Mouse (Mus musculus) forebrain, embryonic 11.5 days (tissue): ENCODE data around the gene Mcmbp. TPM values are rescaled to one million over a fixed set of nuclear protein-coding genes. Genes with fewer than 3 reads are reported as not detected.

Source experiments
- ATAC-seq: fragments of 200-750 bp; cut with Nextera tagmentation; replicated peaks from 2 replicates; pipeline ENCODE4 v1.8.0; 2017; ENCODE audit warnings: moderate TSS enrichment; ENCODE audit not compliant: low FRiP score
- DNase-seq: peaks from one replicate; pipeline ENCODE4 v3.0.0-alpha.2; 2017; ENCODE audit warnings: low spot score
- H3K27ac ChIP-seq: fragments of 300-500 bp; sonication (generic); 2 replicates; pipeline ENCODE4 v1.5.1; 2014; ENCODE audit warnings: low read depth, low read length
- H3K27me3 ChIP-seq: fragments of 300-500 bp; sonication (generic); 2 replicates; pipeline ENCODE4 v1.6.1; 2014; ENCODE audit warnings: mild to moderate bottlenecking, low read length, mixed read lengths; ENCODE audit not compliant: control insufficient read depth, insufficient read depth
- H3K36me3 ChIP-seq: fragments of 300-500 bp; sonication (generic); 2 replicates; pipeline ENCODE4 v1.6.1; 2014; ENCODE audit warnings: mild to moderate bottlenecking, low read length, moderate library complexity, mixed read lengths; ENCODE audit not compliant: control insufficient read depth, insufficient read depth
- H3K4me1 ChIP-seq: fragments of 300-500 bp; sonication (generic); replicated peaks from 2 replicates; pipeline ENCODE4 v1.6.1; 2014; ENCODE audit warnings: low read length, mixed read lengths; ENCODE audit not compliant: control insufficient read depth, insufficient read depth
- H3K4me2 ChIP-seq: fragments of 300-500 bp; sonication (generic); 2 replicates; pipeline ENCODE4 v1.6.1; 2014; ENCODE audit warnings: low read depth, mild to moderate bottlenecking, low read length, moderate library complexity, mixed read lengths; ENCODE audit not compliant: severe bottlenecking
- H3K4me3 ChIP-seq: fragments of 300-500 bp; sonication (generic); 2 replicates; pipeline ENCODE4 v1.5.1; 2014; ENCODE audit warnings: low read depth, low read length
- H3K9ac ChIP-seq: fragments of 300-500 bp; sonication (generic); 2 replicates; pipeline ENCODE4 v1.6.1; 2014; ENCODE audit warnings: low read length
- H3K9me3 ChIP-seq: fragments of 300-500 bp; sonication (generic); 2 replicates; pipeline ENCODE4 v1.6.1; 2016; ENCODE audit warnings: low read length, mixed read lengths; ENCODE audit not compliant: control insufficient read depth
- WGBS: fragments of 180-500 bp; shearing (Covaris S2); extraction: QIAGEN DNeasy Blood & Tissue Kit; methylation state at CpG from one replicate; pipeline ENCODE4 v1.1.7; 2014; 5-methylcytosine and 5-hydroxymethylcytosine counted together
- polyA plus RNA-seq: library from polyadenylated mRNA; unstranded; fragments of >200 nt; fragmentation: Nextera tagmentation; extraction: Ambion mirVana; gene quantifications from 2 replicates; pipeline ENCODE4 v1.2.1, GENCODE M21; 2014

The Mcmbp gene
- polyA plus RNA-seq, 1 experiment from 2014 or later, result 90.8 TPM

DNA sequence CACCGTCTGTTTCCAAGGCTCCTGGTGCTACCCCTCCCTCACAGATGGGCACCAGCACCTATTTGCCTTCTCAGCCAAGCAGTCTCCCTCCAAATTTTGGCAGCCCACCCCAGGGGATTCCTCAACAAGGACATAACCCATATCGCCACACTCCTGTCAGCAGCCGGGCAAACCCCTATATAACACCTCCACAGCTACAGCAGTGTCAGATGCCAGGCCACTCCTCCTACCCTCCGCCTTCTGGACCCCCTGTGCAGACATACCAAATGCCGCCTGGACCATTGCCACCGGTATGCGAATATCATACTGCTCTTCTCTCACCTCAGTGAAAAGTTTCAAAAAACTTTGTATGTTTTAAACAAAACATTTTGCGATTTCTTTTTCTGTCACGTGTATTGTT, 10.0 kb upstream of the Mcmbp start:
- peaks cover 11% of the 10 kb centered on the region for H3K36me3 ChIP-seq
- H3K27ac ChIP-seq, result no peak overlapping the region
- no peaks in the 10 kb centered on the region for H3K9me3 ChIP-seq
- no peaks in the 10 kb centered on the region for H3K27me3 ChIP-seq
- H3K4me2 ChIP-seq, result no peak overlapping the region
- WGBS, result 91% methylated on average over 9 of the region's 9 CpGs
- H3K4me1 ChIP-seq, result peaks cover 3% of the 10 kb centered on the region; the same call in 1 of the 2 replicates
- no peak overlapping the region for H3K4me3 ChIP-seq
- H3K9ac ChIP-seq, result no peak overlapping the region
- no peak for ATAC-seq
- no peak for DNase-seq

DNA sequence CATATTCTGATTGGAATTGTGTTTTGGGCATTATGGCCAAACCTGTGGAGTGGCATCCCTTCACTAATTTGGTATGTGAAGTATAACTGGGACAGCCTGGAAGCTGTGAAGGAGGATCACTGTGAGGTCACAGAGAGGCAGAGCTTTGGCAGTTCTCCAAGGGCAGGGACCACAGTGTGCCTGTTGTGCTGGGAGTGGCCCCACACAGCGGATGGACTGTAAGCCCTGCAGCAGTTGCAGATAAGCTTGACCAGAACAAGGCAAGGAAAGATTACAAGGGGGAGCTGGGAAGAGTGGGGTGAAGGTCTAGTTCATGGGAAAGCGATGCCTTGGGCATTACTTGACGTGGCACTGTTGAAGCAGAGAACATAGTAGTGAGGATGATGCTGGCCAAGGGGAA, 8.5 kb upstream of the Mcmbp start:
- Histone ChIP-seq H3K4me2 (no peak overlapping the region), H3K27me3 (no peaks in the 10 kb centered on the region), H3K36me3 (peaks cover 4% of the 10 kb centered on the region; the same call in 1 of the 2 replicates), H3K9ac (no peak overlapping the region), H3K27ac (no peak overlapping the region), H3K4me1 (peaks cover 3% of the 10 kb centered on the region; the same call in 1 of the 2 replicates), H3K4me3 (no peak overlapping the region), H3K9me3 (no peaks in the 10 kb centered on the region)
- ATAC-seq (no peak), DNase-seq (no peak)
- 82% methylated on average over 3 of the region's 3 CpGs for WGBS

DNA sequence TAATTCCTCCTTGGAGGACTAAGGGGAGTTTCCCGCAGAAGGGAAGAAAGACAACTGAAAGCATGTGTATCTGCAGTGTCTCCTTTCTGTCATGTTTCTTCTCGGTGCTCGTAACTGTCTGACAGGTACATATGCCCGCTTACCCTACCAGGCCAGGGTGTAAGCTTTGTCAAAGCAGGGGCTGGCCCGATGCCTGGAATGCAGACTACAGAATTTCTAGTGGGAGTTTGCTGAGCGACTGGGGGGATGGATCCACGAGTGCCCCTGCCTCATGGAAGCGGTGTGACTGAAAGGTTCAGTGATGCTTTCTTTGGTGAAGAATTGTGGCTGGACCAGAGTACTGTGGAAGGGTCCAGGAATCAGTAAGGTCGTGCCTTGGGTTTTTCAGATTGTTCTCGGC, 5.9 kb upstream of the Mcmbp start:
- no peak for DNase-seq
- H3K36me3 ChIP-seq, result peaks cover 2% of the 10 kb centered on the region; the same call in 1 of the 2 replicates
- H3K4me2 ChIP-seq, result peak overlapping the region; percentile 66; the same call in 1 of the 2 replicates
- H3K27me3 ChIP-seq, result no peaks in the 10 kb centered on the region
- no peak overlapping the region for H3K4me3 ChIP-seq
- no peak overlapping the region for H3K9ac ChIP-seq
- ATAC-seq, result no peak
- 95% methylated on average over 10 of the region's 10 CpGs for WGBS
- H3K9me3 ChIP-seq, result no peaks in the 10 kb centered on the region
- H3K27ac ChIP-seq, result no peak overlapping the region
- peaks cover 3% of the 10 kb centered on the region; the same call in 1 of the 2 replicates for H3K4me1 ChIP-seq

- Histone ChIP-seq H3K4me3 (peak within 1 kb of the TSS; percentile 67), H3K4me1 (peaks cover 3% of the 10 kb centered on the region; the same call in 1 of the 2 replicates), H3K9me3 (no peaks in the 10 kb centered on the region), H3K4me2 (peak within 1 kb of the TSS; percentile 66), H3K36me3 (no peaks in the 10 kb centered on the region), H3K27me3 (no peaks in the 10 kb centered on the region), H3K9ac (peak within 1 kb of the TSS; percentile 83), H3K27ac (no peak within 1 kb of the TSS)
- whole genome bisulfite sequencing, result under 1% methylated on average over 50 of the region's 55 CpGs
- DNase-seq (peak; percentile 97), ATAC-seq (peak; percentile 87)
Measured at GRCm38 (mm10) chr7:128744684-128745485, 4.6 kb upstream of the Mcmbp start, which contains the start of gene Sec23ip. Gene Sec23ip, plus strand, starts transcription at chr7:128744943.

GRCm38 (mm10) chr7:128743898-128744297, 3.6 kb upstream of the Mcmbp start:
- Histone ChIP-seq H3K9me3 (no peaks in the 10 kb centered on the region), H3K4me3 (no peak overlapping the region), H3K9ac (no peak overlapping the region), H3K27me3 (no peaks in the 10 kb centered on the region), H3K4me2 (peak overlapping the region; percentile 66; the same call in 1 of the 2 replicates), H3K36me3 (no peaks in the 10 kb centered on the region), H3K4me1 (peaks cover 3% of the 10 kb centered on the region; the same call in 1 of the 2 replicates), H3K27ac (no peak overlapping the region)
- DNase-seq (no peak), ATAC-seq (no peak)
- WGBS, result 69% methylated on average over 2 of the region's 2 CpGs

- Histone ChIP-seq H3K9me3 (peaks cover 1% of the 10 kb centered on the region; the same call in 1 of the 2 replicates), H3K27ac (peak overlapping the region; percentile 74), H3K36me3 (peaks cover 3% of the 10 kb centered on the region; the same call in 1 of the 2 replicates), H3K4me2 (peak overlapping the region; percentile 77), H3K4me1 (no peaks in the 10 kb centered on the region; the same call in 1 of the 2 replicates), H3K4me3 (peak overlapping the region; percentile 99), H3K27me3 (no peaks in the 10 kb centered on the region), H3K9ac (peak overlapping the region; percentile 97)
- WGBS, result under 1% methylated on average over 76 of the region's 80 CpGs
- DNase-seq (peak; percentile 76), ATAC-seq (peak; percentile 34)
Measured at GRCm38 (mm10) chr7:128739462-128740277, 625 bp downstream of the Mcmbp start.

DNA sequence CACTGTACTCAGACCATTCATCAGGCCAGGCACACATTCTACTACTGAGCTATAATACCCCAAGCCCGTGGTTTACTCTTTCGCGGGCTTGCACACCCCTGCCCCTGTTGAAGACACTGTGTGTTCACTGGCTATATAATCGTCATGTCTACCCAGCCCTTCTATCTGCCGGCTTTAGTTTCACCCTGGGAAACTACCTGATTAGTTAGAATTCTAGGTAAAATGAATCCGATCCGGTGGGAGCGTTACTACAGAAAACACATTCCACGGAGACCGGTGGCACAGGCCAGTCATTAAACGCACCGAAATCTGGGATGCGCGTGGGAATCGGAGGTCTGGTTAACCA, 1.2 kb downstream of the Mcmbp start:
- Histone ChIP-seq H3K9me3 (peaks cover 3% of the 10 kb centered on the region; the same call in 1 of the 2 replicates), H3K9ac (peak overlapping the region; percentile 97), H3K36me3 (peaks cover 3% of the 10 kb centered on the region; the same call in 1 of the 2 replicates), H3K27ac (no peak overlapping the region), H3K4me1 (no peaks in the 10 kb centered on the region; the same call in 1 of the 2 replicates), H3K27me3 (no peaks in the 10 kb centered on the region), H3K4me2 (peak overlapping the region; percentile 77), H3K4me3 (peak overlapping the region; percentile 99)
- 2% methylated on average over 15 of the region's 15 CpGs for WGBS
- no peak for DNase-seq
- no peak for ATAC-seq

- H3K27ac ChIP-seq, result no peak overlapping the region
- no peak overlapping the region for H3K9ac ChIP-seq
- ATAC-seq (no peak), DNase-seq (no peak)
- WGBS, result 87% methylated on average over 5 of the region's 5 CpGs
- H3K9me3 ChIP-seq, result peaks cover 3% of the 10 kb centered on the region; the same call in 1 of the 2 replicates
- no peaks in the 10 kb centered on the region for H3K27me3 ChIP-seq
- peaks cover 3% of the 10 kb centered on the region; the same call in 1 of the 2 replicates for H3K36me3 ChIP-seq
- H3K4me3 ChIP-seq, result no peak overlapping the region
- no peaks in the 10 kb centered on the region; the same call in 1 of the 2 replicates for H3K4me1 ChIP-seq
- H3K4me2 ChIP-seq, result no peak overlapping the region
Measured at GRCm38 (mm10) chr7:128738041-128738440, 2.3 kb downstream of the Mcmbp start.
